Mouse (Mus musculus): ENCODE data around the gene Ssbp3. TPM values are rescaled to one million over a fixed set of nuclear protein-coding genes. Genes with fewer than 3 reads are reported as not detected.

The Ssbp3 gene
- polyA plus RNA-seq, 1 experiment from 2014 or later: 22.8 TPM

- Histone ChIP-seq H3K9me3 (ENCODE audit: low read length) (no peaks in the 10 kb centered on the region), H3K9ac (replicated peaks) (no peak overlapping the region), H3K4me3 (ENCODE audit: low read depth, low read length) (no peak overlapping the region), H3K4me2 (ENCODE audit: low read depth, low read length) (no peak overlapping the region), H3K27me3 (ENCODE audit: insufficient read depth, low read length) (no peaks in the 10 kb centered on the region), H3K4me1 (ENCODE audit: insufficient read depth) (no peaks in the 10 kb centered on the region; the same call in 1 of the 2 replicates), H3K27ac (ENCODE audit: low read depth) (no peak overlapping the region), H3K36me3 (replicated peaks; ENCODE audit: insufficient read depth, low read length) (no peaks in the 10 kb centered on the region)
- 41% methylated on average over 6 of the region's 6 CpGs for WGBS (ENCODE audit: insufficient replicate concordance)
- TF ChIP-seq EP300 (IDR thresholded peaks at IDR 0.05; ENCODE audit: low read depth): no peak
- no peak for TF ChIP-seq CTCF (IDR thresholded peaks at IDR 0.05; ENCODE audit: low read depth)
- DNase-seq (no peak), ATAC-seq (no peak)
These were observed 174.4 kb downstream of the Ssbp3 start for GRCm38 (mm10) chr4:107084858-107085257.

- H3K4me3 ChIP-seq (ENCODE audit: low read depth, low read length): no peak overlapping the region
- no peaks in the 10 kb centered on the region for H3K27me3 ChIP-seq (ENCODE audit: insufficient read depth, low read length)
- DNase-seq (no peak), ATAC-seq (no peak)
- H3K36me3 ChIP-seq (replicated peaks; ENCODE audit: insufficient read depth, low read length): no peaks in the 10 kb centered on the region
- H3K9ac ChIP-seq (replicated peaks): no peak overlapping the region
- H3K9me3 ChIP-seq (ENCODE audit: low read length): no peaks in the 10 kb centered on the region
- no peak overlapping the region for H3K4me2 ChIP-seq (ENCODE audit: low read depth, low read length)
- WGBS (ENCODE audit: insufficient replicate concordance): 84% methylated on average over 14 of the region's 14 CpGs
- H3K4me1 ChIP-seq (ENCODE audit: insufficient read depth): 0 out of 2 replicates have a peak, but pooled peaks cover 2% of the 10 kb centered on the region
- TF ChIP-seq CTCF (IDR thresholded peaks at IDR 0.05; ENCODE audit: low read depth) (no peak), EP300 (IDR thresholded peaks at IDR 0.05; ENCODE audit: low read depth) (no peak)
- H3K27ac ChIP-seq (ENCODE audit: low read depth): no peak overlapping the region
These were observed 181.2 kb downstream of the Ssbp3 start for GRCm38 (mm10) chr4:107091696-107092095.

GRCm38 (mm10) chr4:107094484-107095187 is 184.1 kb downstream of the Ssbp3 start:
- TF ChIP-seq EP300 (IDR thresholded peaks at IDR 0.05; ENCODE audit: low read depth) (no peak), CTCF (IDR thresholded peaks at IDR 0.05; ENCODE audit: low read depth) (no peak)
- Histone ChIP-seq H3K9me3 (ENCODE audit: low read length) (no peaks in the 10 kb centered on the region), H3K27ac (ENCODE audit: low read depth) (no peak overlapping the region), H3K4me2 (ENCODE audit: low read depth, low read length) (no peak overlapping the region), H3K4me3 (ENCODE audit: low read depth, low read length) (no peak overlapping the region), H3K36me3 (replicated peaks; ENCODE audit: insufficient read depth, low read length) (no peaks in the 10 kb centered on the region), H3K27me3 (ENCODE audit: insufficient read depth, low read length) (no peaks in the 10 kb centered on the region), H3K4me1 (ENCODE audit: insufficient read depth) (0 out of 2 replicates have a peak, but pooled peaks cover 2% of the 10 kb centered on the region), H3K9ac (replicated peaks) (no peak overlapping the region)
- 66% methylated on average over 16 of the region's 16 CpGs for WGBS (ENCODE audit: insufficient replicate concordance)
- no peak for DNase-seq
- no peak for ATAC-seq

- Histone ChIP-seq H3K27me3 (ENCODE audit: insufficient read depth, low read length) (no peaks in the 10 kb centered on the region), H3K36me3 (replicated peaks; ENCODE audit: insufficient read depth, low read length) (no peaks in the 10 kb centered on the region), H3K9me3 (ENCODE audit: low read length) (no peaks in the 10 kb centered on the region), H3K27ac (ENCODE audit: low read depth) (no peak overlapping the region), H3K4me2 (ENCODE audit: low read depth, low read length) (no peak overlapping the region), H3K9ac (replicated peaks) (no peak overlapping the region), H3K4me1 (ENCODE audit: insufficient read depth) (0 out of 2 replicates have a peak, but pooled peaks cover 2% of the 10 kb centered on the region), H3K4me3 (ENCODE audit: low read depth, low read length) (no peak overlapping the region)
- 0 out of 2 replicates have a peak, but pooled peaks have one; percentile 36 for ATAC-seq
- 35% methylated on average over 6 of the region's 6 CpGs for WGBS (ENCODE audit: insufficient replicate concordance)
- DNase-seq: no peak
- TF ChIP-seq CTCF (IDR thresholded peaks at IDR 0.05; ENCODE audit: low read depth): no peak
- TF ChIP-seq EP300 (IDR thresholded peaks at IDR 0.05; ENCODE audit: low read depth): no peak
These were observed 185.5 kb downstream of the Ssbp3 start for GRCm38 (mm10) chr4:107096043-107096442.

GRCm38 (mm10) chr4:107096841-107097373 is 186.4 kb downstream of the Ssbp3 start, which contains the start of gene Cdcp2:
Cdcp2 (plus strand) TSS chr4:107096891.
- WGBS (ENCODE audit: insufficient replicate concordance): 81% methylated on average over 16 of the region's 16 CpGs
- no peak within 1 kb of the TSS for H3K4me2 ChIP-seq (ENCODE audit: low read depth, low read length)
- no peaks in the 10 kb centered on the region for H3K36me3 ChIP-seq (replicated peaks; ENCODE audit: insufficient read depth, low read length)
- 0 out of 2 replicates have a peak, but pooled peaks cover 2% of the 10 kb centered on the region for H3K4me1 ChIP-seq (ENCODE audit: insufficient read depth)
- no peak within 1 kb of the TSS for H3K27ac ChIP-seq (ENCODE audit: low read depth)
- H3K27me3 ChIP-seq (ENCODE audit: insufficient read depth, low read length): no peaks in the 10 kb centered on the region
- H3K9ac ChIP-seq (replicated peaks): no peak within 1 kb of the TSS
- DNase-seq: no peak
- H3K4me3 ChIP-seq (ENCODE audit: low read depth, low read length): no peak within 1 kb of the TSS
- no peaks in the 10 kb centered on the region for H3K9me3 ChIP-seq (ENCODE audit: low read length)
- TF ChIP-seq EP300 (IDR thresholded peaks at IDR 0.05; ENCODE audit: low read depth): no peak
- ATAC-seq: no peak

GRCm38 (mm10) chr4:107097871-107098270 is 187.4 kb downstream of the Ssbp3 start:
- Histone ChIP-seq H3K9me3 (ENCODE audit: low read length) (no peaks in the 10 kb centered on the region), H3K9ac (replicated peaks) (no peak overlapping the region), H3K27ac (ENCODE audit: low read depth) (no peak overlapping the region), H3K36me3 (replicated peaks; ENCODE audit: insufficient read depth, low read length) (no peaks in the 10 kb centered on the region), H3K4me3 (ENCODE audit: low read depth, low read length) (no peak overlapping the region), H3K27me3 (ENCODE audit: insufficient read depth, low read length) (no peaks in the 10 kb centered on the region), H3K4me1 (ENCODE audit: insufficient read depth) (0 out of 2 replicates have a peak, but pooled peaks cover 2% of the 10 kb centered on the region), H3K4me2 (ENCODE audit: low read depth, low read length) (no peak overlapping the region)
- WGBS (ENCODE audit: insufficient replicate concordance): 41% methylated on average over 15 of the region's 15 CpGs
- DNase-seq (no peak), ATAC-seq (no peak)
- no peak for TF ChIP-seq EP300 (IDR thresholded peaks at IDR 0.05; ENCODE audit: low read depth)
- no peak for TF ChIP-seq CTCF (IDR thresholded peaks at IDR 0.05; ENCODE audit: low read depth)
